Mouse (Mus musculus): ENCODE measurements around the gene Mecom. TPM values are rescaled to one million over a fixed set of nuclear protein-coding genes. Genes with fewer than 3 reads are reported as not detected.
A peak's percentile ranks its signal among the peaks of the same experiment; 100 is the strongest.

The Mecom gene
- polyA plus RNA-seq, 1 experiment from 2014 or later = 218 TPM

DNA sequence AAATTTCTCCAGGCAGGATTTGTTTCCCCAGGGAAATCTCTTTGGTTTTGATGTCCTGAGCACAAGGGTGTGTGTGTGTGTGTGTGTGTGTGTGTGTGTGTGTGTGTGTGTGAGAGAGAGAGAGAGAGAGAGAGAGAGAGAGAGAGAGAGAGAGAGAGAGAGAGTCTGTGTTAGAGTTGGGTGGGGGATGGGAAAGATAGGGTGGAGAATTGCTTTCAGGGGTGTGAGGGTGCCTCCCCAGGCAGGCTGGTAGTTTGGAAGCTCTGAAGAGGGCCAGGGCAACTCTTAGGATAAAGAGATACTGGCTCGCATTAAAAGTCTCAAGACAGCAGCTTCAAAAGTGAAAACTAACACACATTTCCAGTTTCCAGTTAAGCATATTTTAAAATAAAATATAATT, 534.4 kb downstream of the Mecom start:
- WGBS = 25% methylated on average over 1 of the region's 1 CpGs
- Histone ChIP-seq H3K4me2 (ENCODE audit: low read depth, severe bottlenecking) (peak overlapping the region; percentile 79), H3K9me3 (ENCODE audit: control insufficient read depth, low read length) (no peaks in the 10 kb centered on the region), H3K9ac (ENCODE audit: low read length) (peak overlapping the region; percentile 100), H3K27me3 (ENCODE audit: control insufficient read depth, insufficient read depth, low read length) (no peaks in the 10 kb centered on the region), H3K36me3 (ENCODE audit: control insufficient read depth, insufficient read depth, low read length) (no peaks in the 10 kb centered on the region), H3K27ac (replicated peaks; ENCODE audit: low read depth, low read length) (peak overlapping the region; percentile 100), H3K4me1 (ENCODE audit: control insufficient read depth, insufficient read depth, low read length) (peaks cover 31% of the 10 kb centered on the region), H3K4me3 (ENCODE audit: low read depth, low read length) (peak overlapping the region; percentile 95)
- no peak for DNase-seq (ENCODE audit: low spot score)
- ATAC-seq (ENCODE audit: insufficient number of reproducible peaks, low FRiP score, low TSS enrichment, low read depth) = no peak

DNA sequence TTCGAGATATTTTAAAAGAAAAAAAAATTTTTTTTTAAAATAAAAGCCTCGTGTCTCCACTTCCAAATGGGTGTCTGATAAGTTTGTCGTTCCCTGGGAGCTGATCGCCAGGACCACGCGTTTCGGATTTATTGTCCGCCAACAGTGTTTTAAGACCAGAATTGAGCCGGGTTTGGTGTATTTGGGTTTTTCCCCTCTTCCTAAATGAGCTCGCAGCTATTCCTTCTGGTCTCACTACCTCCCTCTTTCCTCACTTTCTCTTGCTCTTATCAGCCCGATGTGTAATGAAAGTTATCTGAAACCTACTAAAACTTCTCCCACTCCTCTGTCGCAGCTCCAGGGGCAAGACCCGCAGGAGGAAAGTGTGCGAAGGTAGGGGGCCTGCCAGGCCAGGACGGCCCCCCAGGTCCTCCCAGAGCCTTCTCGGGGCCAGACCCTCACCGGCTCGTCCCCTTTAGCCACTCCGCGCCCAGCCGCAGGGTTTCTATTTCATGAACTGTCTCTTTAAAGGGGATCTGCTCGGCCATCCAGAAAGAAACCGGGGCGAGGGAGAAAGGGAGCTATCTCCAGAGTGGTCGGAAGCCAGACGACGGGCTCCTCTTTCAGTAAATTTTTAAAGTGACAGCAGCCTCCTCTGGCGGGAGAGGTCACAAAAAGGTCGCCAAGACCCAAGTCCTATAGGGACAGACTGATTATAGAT, 535.0 kb downstream of the Mecom start:
- Histone ChIP-seq H3K27ac (replicated peaks; ENCODE audit: low read depth, low read length) (peak overlapping the region; percentile 100), H3K4me1 (ENCODE audit: control insufficient read depth, insufficient read depth, low read length) (peaks cover 27% of the 10 kb centered on the region), H3K27me3 (ENCODE audit: control insufficient read depth, insufficient read depth, low read length) (no peaks in the 10 kb centered on the region), H3K4me2 (ENCODE audit: low read depth, severe bottlenecking) (peak overlapping the region; percentile 79), H3K36me3 (ENCODE audit: control insufficient read depth, insufficient read depth, low read length) (no peaks in the 10 kb centered on the region), H3K9me3 (ENCODE audit: control insufficient read depth, low read length) (no peaks in the 10 kb centered on the region), H3K9ac (ENCODE audit: low read length) (peak overlapping the region; percentile 100), H3K4me3 (ENCODE audit: low read depth, low read length) (peak overlapping the region; percentile 95)
- under 1% methylated on average over 29 of the region's 29 CpGs for WGBS
- DNase-seq (ENCODE audit: low spot score) (peak; percentile 80), ATAC-seq (ENCODE audit: insufficient number of reproducible peaks, low FRiP score, low TSS enrichment, low read depth) (no peak)

DNA sequence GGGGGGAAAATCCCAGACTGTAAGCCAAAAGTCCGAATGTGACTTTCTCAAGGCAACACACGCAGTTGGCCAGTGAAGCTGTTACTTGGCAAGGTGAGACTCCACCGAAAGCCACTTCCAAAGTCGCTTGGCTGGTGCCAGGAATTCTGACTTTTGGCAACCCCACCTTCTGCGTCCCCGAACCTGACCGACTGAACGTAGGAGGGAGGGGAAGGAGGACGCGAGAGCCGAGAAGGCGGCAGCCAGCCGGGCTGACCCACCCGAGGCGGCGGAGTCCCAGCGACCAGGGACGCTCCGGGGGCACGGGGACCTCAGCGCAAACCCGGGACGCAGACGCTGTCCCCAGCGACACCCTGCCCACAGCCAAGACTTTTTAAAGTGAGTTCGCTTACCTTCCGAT, 535.7 kb downstream of the Mecom start:
- Histone ChIP-seq H3K36me3 (ENCODE audit: control insufficient read depth, insufficient read depth, low read length) (no peaks in the 10 kb centered on the region), H3K27me3 (ENCODE audit: control insufficient read depth, insufficient read depth, low read length) (no peaks in the 10 kb centered on the region), H3K4me1 (ENCODE audit: control insufficient read depth, insufficient read depth, low read length) (peaks cover 21% of the 10 kb centered on the region), H3K27ac (replicated peaks; ENCODE audit: low read depth, low read length) (peak overlapping the region; percentile 100), H3K4me3 (ENCODE audit: low read depth, low read length) (peak overlapping the region; percentile 95), H3K9me3 (ENCODE audit: control insufficient read depth, low read length) (no peaks in the 10 kb centered on the region), H3K9ac (ENCODE audit: low read length) (peak overlapping the region; percentile 100), H3K4me2 (ENCODE audit: low read depth, severe bottlenecking) (peak overlapping the region; percentile 79)
- under 1% methylated on average over 27 of the region's 27 CpGs for WGBS
- DNase-seq (ENCODE audit: low spot score) (peak; percentile 69), ATAC-seq (ENCODE audit: insufficient number of reproducible peaks, low FRiP score, low TSS enrichment, low read depth) (no peak)

DNA sequence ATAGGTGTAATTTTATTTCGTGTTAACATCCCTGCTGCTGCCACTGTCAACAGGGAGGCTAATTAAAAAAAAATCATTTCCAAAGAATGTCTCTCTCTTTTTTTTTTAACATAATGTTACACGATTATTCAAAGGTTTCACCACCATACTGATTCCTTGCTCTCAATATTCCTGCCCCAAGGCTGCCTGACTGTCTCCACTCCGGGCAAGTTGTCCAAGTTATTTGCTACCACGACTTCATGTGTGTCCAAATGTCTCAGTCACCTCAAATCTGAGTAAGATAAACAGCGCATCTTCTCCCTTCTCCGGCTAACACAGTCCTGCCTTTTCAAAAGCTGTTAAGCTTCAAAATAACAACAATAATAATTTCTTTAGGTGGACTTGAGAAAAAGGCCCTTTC, 536.1 kb downstream of the Mecom start:
- ATAC-seq (ENCODE audit: insufficient number of reproducible peaks, low FRiP score, low TSS enrichment, low read depth) = no peak
- Histone ChIP-seq H3K9ac (ENCODE audit: low read length) (peak overlapping the region; percentile 100), H3K9me3 (ENCODE audit: control insufficient read depth, low read length) (no peaks in the 10 kb centered on the region), H3K4me1 (ENCODE audit: control insufficient read depth, insufficient read depth, low read length) (peaks cover 18% of the 10 kb centered on the region), H3K4me2 (ENCODE audit: low read depth, severe bottlenecking) (peak overlapping the region; percentile 79), H3K27me3 (ENCODE audit: control insufficient read depth, insufficient read depth, low read length) (no peaks in the 10 kb centered on the region), H3K27ac (replicated peaks; ENCODE audit: low read depth, low read length) (peak overlapping the region; percentile 100), H3K4me3 (ENCODE audit: low read depth, low read length) (peak overlapping the region; percentile 95), H3K36me3 (ENCODE audit: control insufficient read depth, insufficient read depth, low read length) (no peaks in the 10 kb centered on the region)
- DNase-seq (ENCODE audit: low spot score) = peak; percentile 53
- WGBS = 2% methylated on average over 6 of the region's 6 CpGs

DNA sequence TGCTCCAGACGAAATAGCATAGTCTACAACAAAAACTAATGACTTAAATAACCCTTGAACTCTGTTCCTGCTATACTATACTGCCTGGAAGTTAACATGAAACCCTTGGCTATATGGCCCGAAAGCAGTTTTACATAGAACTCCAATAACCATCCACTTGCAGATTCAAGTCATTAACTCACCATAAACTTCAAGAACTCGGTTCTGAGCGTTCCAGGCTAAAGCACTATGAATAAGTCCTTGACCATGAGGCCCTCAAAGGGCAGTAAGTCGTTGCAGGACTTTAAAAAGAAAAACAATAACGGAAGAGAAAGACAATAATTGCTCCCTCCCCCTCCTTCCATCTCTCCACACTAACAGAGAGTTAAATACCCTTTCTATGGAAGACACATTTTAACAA, 536.9 kb downstream of the Mecom start:
- 4% methylated on average over 6 of the region's 6 CpGs for WGBS
- Histone ChIP-seq H3K4me2 (ENCODE audit: low read depth, severe bottlenecking) (peak overlapping the region; percentile 79), H3K9ac (ENCODE audit: low read length) (peak overlapping the region; percentile 100), H3K4me1 (ENCODE audit: control insufficient read depth, insufficient read depth, low read length) (peaks cover 18% of the 10 kb centered on the region), H3K27ac (replicated peaks; ENCODE audit: low read depth, low read length) (peak overlapping the region; percentile 100), H3K36me3 (ENCODE audit: control insufficient read depth, insufficient read depth, low read length) (no peaks in the 10 kb centered on the region), H3K27me3 (ENCODE audit: control insufficient read depth, insufficient read depth, low read length) (no peaks in the 10 kb centered on the region), H3K9me3 (ENCODE audit: control insufficient read depth, low read length) (no peaks in the 10 kb centered on the region), H3K4me3 (ENCODE audit: low read depth, low read length) (peak overlapping the region; percentile 95)
- ATAC-seq (ENCODE audit: insufficient number of reproducible peaks, low FRiP score, low TSS enrichment, low read depth) (0 out of 2 replicates have a peak, but pooled peaks have one; percentile 5), DNase-seq (ENCODE audit: low spot score) (peak; percentile 53)

DNA sequence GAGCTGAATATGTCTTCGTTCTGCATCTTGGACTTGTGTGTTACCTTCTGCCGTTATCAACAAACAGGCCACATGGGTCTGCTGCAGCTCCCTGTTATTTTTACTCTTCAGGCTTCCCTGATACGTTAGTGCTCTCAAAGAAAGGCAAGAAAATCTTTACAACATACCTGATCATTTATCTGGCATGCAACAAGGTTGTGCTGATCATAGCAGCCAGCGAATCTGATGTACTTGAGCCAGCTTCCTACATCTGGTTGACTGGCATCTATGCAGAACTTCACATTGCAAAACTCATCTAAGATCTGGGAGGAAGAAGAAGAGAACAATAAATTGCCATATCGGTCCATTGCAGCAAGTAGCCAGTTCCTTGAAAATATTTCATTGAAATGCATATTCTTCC, 538.2 kb downstream of the Mecom start:
- Histone ChIP-seq H3K27ac (replicated peaks; ENCODE audit: low read depth, low read length) (peak overlapping the region; percentile 95), H3K9ac (ENCODE audit: low read length) (peak overlapping the region; percentile 94), H3K27me3 (ENCODE audit: control insufficient read depth, insufficient read depth, low read length) (no peaks in the 10 kb centered on the region), H3K4me3 (ENCODE audit: low read depth, low read length) (peak overlapping the region; percentile 47), H3K36me3 (ENCODE audit: control insufficient read depth, insufficient read depth, low read length) (no peaks in the 10 kb centered on the region), H3K4me1 (ENCODE audit: control insufficient read depth, insufficient read depth, low read length) (peaks cover 11% of the 10 kb centered on the region), H3K9me3 (ENCODE audit: control insufficient read depth, low read length) (no peaks in the 10 kb centered on the region), H3K4me2 (ENCODE audit: low read depth, severe bottlenecking) (peak overlapping the region; percentile 56)
- 35% methylated on average over 5 of the region's 5 CpGs for WGBS
- DNase-seq (ENCODE audit: low spot score) = peak; percentile 48
- no peak for ATAC-seq (ENCODE audit: insufficient number of reproducible peaks, low FRiP score, low TSS enrichment, low read depth)

DNA sequence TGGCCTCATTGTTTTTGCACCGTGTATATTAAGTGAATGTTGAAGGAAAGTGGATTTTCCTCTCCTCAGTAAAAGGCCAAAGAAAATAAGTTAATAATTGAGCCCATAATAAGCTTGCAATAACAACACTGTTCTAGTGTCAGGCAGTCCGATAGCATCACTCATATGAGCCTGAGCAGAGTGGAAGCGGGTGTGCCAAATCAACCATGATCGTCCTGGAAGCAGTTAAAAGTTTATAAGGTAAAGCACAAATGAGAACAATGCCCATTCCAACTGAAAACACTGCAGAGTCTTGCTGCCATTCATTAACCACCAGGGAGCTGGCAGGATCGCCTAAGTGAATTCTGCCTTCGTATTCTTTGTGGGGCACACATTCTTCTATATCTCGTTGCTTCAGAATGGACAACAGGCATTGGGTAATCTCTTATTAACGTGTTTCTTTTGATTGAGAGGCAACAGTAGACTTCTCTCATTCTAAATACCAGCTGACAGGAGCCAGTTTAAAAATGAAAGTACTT, 542.9 kb downstream of the Mecom start:
- Histone ChIP-seq H3K36me3 (ENCODE audit: control insufficient read depth, insufficient read depth, low read length) (no peaks in the 10 kb centered on the region; the same call in 1 of the 2 replicates), H3K27ac (replicated peaks; ENCODE audit: low read depth, low read length) (no peak overlapping the region), H3K27me3 (ENCODE audit: control insufficient read depth, insufficient read depth, low read length) (no peaks in the 10 kb centered on the region), H3K9ac (ENCODE audit: low read length) (no peak overlapping the region), H3K4me2 (ENCODE audit: low read depth, severe bottlenecking) (peak overlapping the region; percentile 1; the same call in 1 of the 2 replicates), H3K9me3 (ENCODE audit: control insufficient read depth, low read length) (no peaks in the 10 kb centered on the region), H3K4me1 (ENCODE audit: control insufficient read depth, insufficient read depth, low read length) (peaks cover 12% of the 10 kb centered on the region), H3K4me3 (ENCODE audit: low read depth, low read length) (no peak overlapping the region)
- DNase-seq (ENCODE audit: low spot score) (peak; percentile 20), ATAC-seq (ENCODE audit: insufficient number of reproducible peaks, low FRiP score, low TSS enrichment, low read depth) (no peak)
- WGBS = 51% methylated on average over 8 of the region's 8 CpGs

DNA sequence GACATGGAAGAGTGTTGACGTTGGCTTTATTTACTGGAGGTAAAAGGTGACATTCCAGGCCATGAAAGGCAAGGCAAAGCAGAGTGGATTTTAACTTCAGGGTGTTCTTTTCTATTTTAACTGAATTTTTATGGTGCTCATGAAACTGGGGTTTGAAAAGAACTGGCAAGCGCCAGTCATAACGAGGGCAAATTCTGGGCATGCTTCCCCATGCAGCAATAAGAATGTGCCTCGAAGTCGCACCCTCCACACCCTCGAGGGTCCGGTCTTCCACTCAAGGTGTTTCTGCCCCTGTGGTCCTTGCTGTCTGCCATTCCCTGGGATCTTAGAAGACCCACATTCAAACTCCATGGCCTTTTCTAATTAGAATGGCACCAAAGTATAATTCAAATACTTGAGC, 547.5 kb downstream of the Mecom start:
- Histone ChIP-seq H3K36me3 (ENCODE audit: control insufficient read depth, insufficient read depth, low read length) (peaks cover 9% of the 10 kb centered on the region), H3K4me1 (ENCODE audit: control insufficient read depth, insufficient read depth, low read length) (peaks cover 8% of the 10 kb centered on the region), H3K27ac (replicated peaks; ENCODE audit: low read depth, low read length) (no peak overlapping the region), H3K9me3 (ENCODE audit: control insufficient read depth, low read length) (no peaks in the 10 kb centered on the region), H3K9ac (ENCODE audit: low read length) (no peak overlapping the region), H3K4me2 (ENCODE audit: low read depth, severe bottlenecking) (no peak overlapping the region), H3K27me3 (ENCODE audit: control insufficient read depth, insufficient read depth, low read length) (no peaks in the 10 kb centered on the region), H3K4me3 (ENCODE audit: low read depth, low read length) (no peak overlapping the region)
- 69% methylated on average over 7 of the region's 7 CpGs for WGBS
- ATAC-seq (ENCODE audit: insufficient number of reproducible peaks, low FRiP score, low TSS enrichment, low read depth) (no peak), DNase-seq (ENCODE audit: low spot score) (no peak)

Data from limb, embryonic 11.5 days (tissue).